Mouse (Mus musculus): Measurements from ENCODE around the gene Rmnd5b.

Gene Rmnd5b

DNA sequence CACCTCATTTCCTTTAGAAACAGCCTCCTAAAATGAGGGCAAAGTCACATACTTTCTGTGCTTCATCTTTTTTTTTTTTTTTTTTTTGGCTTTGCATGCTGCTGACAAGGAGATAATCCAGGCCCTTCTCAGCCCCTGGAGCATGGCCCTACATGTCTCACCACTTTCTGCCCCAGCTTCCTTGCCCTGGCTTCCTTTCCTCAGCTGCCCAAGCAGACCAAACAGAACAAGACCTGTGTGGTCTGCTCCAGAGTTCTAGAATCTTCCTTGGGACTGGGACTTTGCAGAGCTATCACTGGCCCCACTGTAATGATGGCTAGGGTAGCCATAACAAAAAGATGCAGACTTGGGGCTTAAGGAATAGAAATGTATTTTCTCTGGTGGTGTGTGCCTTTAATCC, 45.7 kb downstream of the Rmnd5b start:
- no peak for DNase-seq (ENCODE audit: low spot score)

DNA sequence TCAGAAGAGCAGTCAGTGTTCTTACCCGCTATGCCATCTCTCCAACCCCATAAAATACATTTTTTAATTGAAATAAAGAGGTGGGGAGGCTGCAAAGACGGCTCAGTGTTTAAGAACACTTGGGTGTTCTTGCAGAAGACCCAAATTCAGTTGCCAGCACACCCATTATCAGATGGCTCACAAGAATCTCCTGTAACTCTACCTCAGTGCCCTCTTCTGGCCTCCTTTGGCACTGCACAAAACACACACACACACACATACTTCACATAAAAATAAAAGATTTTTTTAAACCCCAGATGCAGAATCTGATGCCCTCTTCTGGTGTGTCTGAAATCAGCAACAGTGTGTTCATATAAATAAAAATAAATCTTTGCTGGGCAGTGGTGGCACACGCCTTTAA, 46.9 kb downstream of the Rmnd5b start:
- no peak for DNase-seq (ENCODE audit: low spot score)

DNA sequence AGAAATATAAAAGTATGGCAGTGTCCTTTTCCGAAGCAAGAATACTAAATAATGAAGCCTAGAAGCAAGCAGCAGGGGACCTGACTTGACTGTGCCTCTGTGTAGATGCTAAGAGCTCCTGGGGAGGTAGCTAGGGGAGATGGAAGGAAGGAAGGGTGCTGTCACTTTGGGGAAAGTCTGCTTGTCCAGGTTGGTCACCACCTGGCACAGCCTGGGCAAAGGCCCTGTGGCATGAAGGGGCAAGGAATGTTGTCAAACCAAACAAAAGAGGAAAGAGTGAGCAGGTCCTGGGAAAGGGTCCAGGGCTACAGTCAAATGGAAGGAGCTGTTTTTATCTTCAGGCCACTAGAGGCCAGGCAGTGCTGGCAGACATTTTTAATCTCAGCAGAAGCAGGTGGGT, 48.6 kb downstream of the Rmnd5b start:
- no peak for DNase-seq (ENCODE audit: low spot score)

DNA sequence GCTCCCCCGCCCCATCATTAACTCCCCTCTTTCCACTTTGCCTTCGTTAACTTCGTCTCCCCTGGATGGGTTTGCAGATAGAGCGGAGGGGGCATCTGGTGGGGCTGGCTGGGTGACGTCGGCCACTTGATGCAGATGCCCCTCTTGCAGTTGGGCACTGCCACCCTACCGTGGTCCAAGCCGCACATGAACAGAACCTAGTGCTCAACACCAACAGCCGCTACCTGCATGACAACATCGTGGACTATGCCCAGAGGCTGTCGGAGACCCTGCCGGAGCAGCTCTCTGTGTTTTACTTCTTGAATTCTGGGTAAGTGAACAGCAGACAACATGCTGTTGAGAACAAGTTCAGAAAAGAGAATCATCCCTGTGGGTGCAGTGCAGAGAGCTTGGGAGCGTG, 49.3 kb downstream of the Rmnd5b start:
- DNase-seq (ENCODE audit: low spot score) = no peak

DNA sequence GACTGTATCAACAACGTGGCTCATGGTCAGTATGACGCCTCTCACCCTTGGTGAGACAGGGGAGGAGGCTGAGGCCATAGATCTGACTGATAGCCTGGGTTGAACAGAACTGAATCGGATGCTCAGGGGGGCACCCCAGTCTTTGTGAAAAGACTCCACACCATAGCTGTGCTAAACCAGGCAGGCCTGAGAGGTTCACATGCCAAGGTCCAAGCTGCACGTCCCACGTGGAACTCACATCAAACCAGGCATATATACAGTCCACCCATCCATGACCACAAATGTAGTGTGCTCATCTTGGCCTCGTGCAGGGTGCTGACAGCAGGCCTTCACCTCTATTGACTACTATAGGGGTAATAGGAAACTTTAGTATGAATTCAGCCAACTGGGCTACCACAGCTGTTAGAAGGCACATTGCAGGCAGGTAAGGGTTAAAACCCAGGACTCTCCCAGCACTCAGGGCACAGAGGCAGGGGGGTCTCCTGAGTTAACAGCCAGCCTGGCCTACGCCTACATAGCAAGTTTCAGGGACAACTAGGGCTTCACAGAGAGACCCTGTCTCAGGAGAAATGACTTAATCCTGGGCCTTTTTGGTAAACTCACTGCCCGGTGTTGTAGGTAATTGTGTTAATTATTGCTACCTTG, 50.0 kb downstream of the Rmnd5b start:
- no peak for DNase-seq (ENCODE audit: low spot score)

DNA sequence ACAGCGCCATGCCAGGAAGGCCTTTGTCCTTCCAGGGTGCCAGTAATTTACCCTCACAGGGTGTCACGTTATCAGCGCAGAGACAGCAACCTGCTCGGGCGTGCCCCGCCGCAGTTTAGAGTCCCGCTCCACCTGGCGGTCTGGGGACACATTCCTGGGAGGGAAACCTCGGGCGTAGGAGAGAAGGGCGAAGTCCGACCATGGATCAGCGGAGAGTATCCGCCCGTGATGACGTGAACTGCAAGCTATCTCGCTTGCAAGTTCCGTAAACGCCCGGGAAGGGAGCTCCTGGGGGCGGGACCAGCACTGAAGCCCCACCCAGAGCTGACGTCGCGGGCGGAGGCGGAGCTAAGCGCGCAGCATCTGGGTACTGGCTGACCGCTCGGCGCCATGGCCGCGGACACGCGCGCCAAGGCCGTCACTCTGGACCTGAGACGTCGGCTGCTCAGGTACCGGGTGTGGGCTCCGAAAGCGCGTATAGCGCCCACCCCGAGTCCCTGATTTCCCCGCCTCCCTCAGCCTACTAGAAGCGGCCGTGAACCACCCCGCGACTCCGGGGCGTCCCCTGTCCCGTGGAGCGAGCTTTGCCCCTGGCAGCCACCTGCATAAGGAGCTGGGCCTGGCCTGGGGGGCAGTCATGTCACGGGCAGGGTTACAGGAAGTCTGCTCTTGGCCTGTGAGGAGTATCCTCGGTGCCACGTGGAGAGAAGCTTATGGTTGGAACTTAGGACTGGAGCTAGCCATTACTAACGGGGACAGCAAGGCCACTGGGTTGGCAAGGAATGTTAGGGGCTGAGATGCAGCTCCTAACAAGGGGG, 51.1 kb downstream of the Rmnd5b start, which contains the start of gene Phykpl:
Phykpl (plus strand) TSS at position 327 of the 818 bp plus-strand sequence.
- peak; percentile 98 for DNase-seq (ENCODE audit: low spot score)

DNA sequence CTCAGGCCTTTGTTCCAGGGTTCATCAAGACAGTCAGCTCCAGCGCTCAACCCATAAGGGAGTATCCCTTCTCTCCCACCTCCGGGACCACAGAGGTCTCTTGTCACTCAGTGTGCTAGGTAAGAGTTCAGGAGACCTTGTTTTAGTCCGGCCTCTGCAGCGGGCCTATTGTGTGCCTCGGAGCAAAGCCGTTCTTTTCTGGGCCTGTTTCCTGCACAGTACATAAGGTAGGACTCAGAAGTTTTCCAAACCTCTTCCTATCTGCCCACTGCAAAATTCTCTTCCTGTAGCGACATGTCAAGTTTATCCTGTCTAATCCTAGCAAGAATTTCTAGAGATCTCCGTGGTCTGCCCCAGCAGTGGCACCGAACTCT, 51.7 kb downstream of the Rmnd5b start:
- DNase-seq (ENCODE audit: low spot score) = no peak

DNA sequence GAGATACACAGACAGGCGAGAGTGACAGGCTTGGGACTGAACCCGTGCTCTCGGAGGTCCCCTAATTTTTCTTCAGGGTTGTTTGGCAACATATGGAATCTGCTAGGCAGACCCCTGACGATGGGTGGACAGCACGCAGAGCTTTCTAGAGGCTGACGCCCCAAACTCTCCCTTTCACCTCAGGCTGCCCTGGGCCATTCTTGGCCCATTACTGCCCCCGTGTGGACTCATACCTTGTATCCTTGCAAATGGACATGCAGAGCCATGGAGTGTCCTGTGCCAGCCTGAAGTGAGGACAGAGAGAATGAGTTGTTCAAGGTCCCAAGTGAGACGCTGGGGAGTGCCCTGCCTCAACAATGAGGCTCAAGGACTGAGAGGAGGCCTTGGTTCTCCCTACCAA, 53.0 kb downstream of the Rmnd5b start:
- peak; percentile 77 for DNase-seq (ENCODE audit: low spot score)

DNA sequence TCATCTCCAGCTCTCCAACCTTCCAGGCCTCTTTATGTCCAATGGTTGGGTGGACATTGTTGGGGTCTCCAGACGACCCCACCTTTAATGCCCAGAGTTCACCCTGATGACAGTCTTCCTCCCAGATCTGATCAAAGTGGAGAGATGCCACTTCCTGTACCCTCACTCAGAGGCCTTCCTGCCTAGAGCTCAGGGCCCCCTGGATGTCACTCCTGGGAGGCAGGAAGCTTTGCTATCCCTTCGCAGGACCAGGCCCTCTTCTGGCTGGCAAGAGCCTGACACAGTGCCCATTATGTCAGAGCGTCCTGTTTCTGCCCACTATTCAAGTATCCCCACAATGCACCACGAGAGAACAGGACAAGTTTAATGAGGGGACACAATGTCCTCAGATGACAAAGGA, 56.7 kb downstream of the Rmnd5b start:
- no peak for DNase-seq (ENCODE audit: low spot score)

DNA sequence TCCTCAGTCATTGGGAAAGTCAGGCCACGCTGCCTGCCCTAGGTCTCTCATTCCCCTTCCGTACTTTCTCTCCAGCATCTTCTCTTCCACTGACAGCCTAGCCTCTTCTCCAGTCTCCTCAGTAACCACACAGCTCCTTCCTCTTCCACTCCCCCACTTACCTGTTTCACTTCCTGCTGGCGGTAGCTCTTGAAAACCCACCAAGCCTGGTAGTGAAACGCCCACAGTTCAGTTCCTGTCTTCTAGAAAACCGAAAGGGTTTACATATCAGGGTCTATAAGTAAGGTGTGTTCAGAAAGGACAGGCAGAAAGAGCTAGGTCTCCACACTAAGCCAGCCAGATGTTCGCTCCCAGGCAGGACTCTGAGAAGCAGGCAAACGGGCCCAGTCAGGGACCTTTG, 58.1 kb downstream of the Rmnd5b start:
- no peak for DNase-seq (ENCODE audit: low spot score)

DNA sequence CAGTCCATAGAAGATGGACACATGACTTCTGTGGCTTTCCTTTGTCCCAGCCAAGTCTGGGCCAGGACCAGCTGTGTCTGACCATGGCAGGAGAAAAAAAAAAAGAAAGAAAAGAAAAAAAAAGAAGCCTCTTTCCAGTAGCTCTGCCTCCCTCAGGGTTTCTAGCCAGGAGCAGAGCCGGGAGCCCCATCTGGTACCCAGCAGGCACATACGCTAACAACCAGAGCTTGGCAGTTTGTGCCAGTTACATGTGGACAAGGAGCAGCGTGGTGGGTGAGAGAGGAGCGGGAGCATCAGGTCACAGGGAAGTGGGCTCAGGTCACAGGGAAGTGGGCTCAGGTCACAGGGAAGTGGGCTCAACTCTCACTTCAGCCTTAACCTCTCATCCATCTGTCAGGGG, 59.2 kb downstream of the Rmnd5b start:
- DNase-seq (ENCODE audit: low spot score) = no peak
